Mouse (Mus musculus) central nervous system, embryonic 14 days (tissue): Measurements from ENCODE around the gene B3gnt7. TPM values are rescaled to one million over a fixed set of nuclear protein-coding genes. Genes with fewer than 3 reads are reported as not detected.

Experiments
- polyA plus RNA-seq: library from polyadenylated mRNA; depleted of rRNA; stranded (reverse); fragments of >200 nt; gene quantifications from 2 replicates; pipeline ENCODE4 v1.2.3, GENCODE M21; 2012; rRNA removed

The B3gnt7 gene
- 3.8 and 5.0 TPM in 2 replicates for polyA plus RNA-seq

DNA sequence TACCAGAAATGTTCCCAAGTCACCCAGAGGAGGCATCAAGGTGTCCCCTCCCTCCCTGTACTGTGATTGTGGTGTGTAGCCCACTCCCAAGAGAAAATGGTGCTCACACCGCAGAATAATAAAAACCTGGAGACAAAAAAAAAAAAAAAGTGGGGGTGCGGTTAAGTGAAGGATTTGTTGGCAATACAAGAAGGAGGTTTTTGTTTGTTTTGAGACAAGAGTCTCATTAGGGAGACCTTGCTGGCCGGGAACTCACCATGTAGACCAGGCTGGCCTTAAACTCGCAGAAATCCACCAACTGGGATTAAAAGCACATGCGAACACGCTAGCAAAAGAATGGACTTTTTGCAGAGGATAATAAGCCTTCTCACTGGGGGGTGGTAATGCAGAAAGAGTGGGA is at the start of gene B3gnt7:
Gene B3gnt7 (plus strand): TSS at position 301 of the 400 bp plus-strand sequence.

Other genes starting within 250 kb of the B3gnt7 start
- 90.3 and 91.2 TPM in 2 replicates for gene Psmd1, start 238.4 kb upstream of the B3gnt7 start, polyA plus RNA-seq
- gene Htr2b, start 190.9 kb upstream of the B3gnt7 start, polyA plus RNA-seq = 0.05 and 0.13 TPM in 2 replicates
- 2.3 and 2.5 TPM in 2 replicates for gene Gm21972, start 169.2 kb upstream of the B3gnt7 start, polyA plus RNA-seq
- gene Armc9, start 148.1 kb upstream of the B3gnt7 start, polyA plus RNA-seq = 23.8 and 24.3 TPM in 2 replicates
- 148 and 177 TPM in 2 replicates for gene Ncl, start 56.6 kb downstream of the B3gnt7 start, polyA plus RNA-seq
- 0.05 and 0.13 TPM in 2 replicates for gene Nmur1, start 123.4 kb downstream of the B3gnt7 start, polyA plus RNA-seq
- not detected in 2 replicates for gene Tex44, start 123.5 kb downstream of the B3gnt7 start, polyA plus RNA-seq
- gene Ptma, start 223.9 kb downstream of the B3gnt7 start, polyA plus RNA-seq = 3,111 and 3,676 TPM in 2 replicates